Mouse (Mus musculus) stomach, postnatal 0 days (tissue): ENCODE measurements around the gene Ovol2. TPM values are rescaled to one million over a fixed set of nuclear protein-coding genes. Genes with fewer than 3 reads are reported as not detected.

Experiments used
- ATAC-seq: fragments of 200-750 bp; cut with Nextera tagmentation; 2 replicates; pipeline ENCODE4 v1.8.0; 2017; ENCODE audit not compliant: low FRiP score, low TSS enrichment
- DNase-seq: peaks from one replicate; pipeline ENCODE4 v3.0.0-alpha.2; 2016; ENCODE audit warnings: low spot score
- H3K27ac ChIP-seq: fragments of 300-500 bp; sonication (generic); replicated peaks from 2 replicates; pipeline ENCODE4 v1.5.1; 2014; ENCODE audit warnings: mild to moderate bottlenecking, control low read depth
- H3K27me3 ChIP-seq: fragments of 300-500 bp; sonication (generic); 2 replicates; pipeline ENCODE4 v1.6.1; 2014; ENCODE audit warnings: low read length; ENCODE audit not compliant: control insufficient read depth, insufficient read depth
- H3K36me3 ChIP-seq: fragments of 300-500 bp; sonication (generic); 2 replicates; pipeline ENCODE4 v1.6.1; 2014; ENCODE audit warnings: low read length, mixed read lengths; ENCODE audit not compliant: control insufficient read depth, insufficient read depth
- H3K4me1 ChIP-seq: fragments of 300-500 bp; sonication (generic); replicated peaks from 2 replicates; pipeline ENCODE4 v1.6.1; 2014; ENCODE audit warnings: antibody characterized with exemption; ENCODE audit not compliant: control insufficient read depth, insufficient read depth
- H3K4me2 ChIP-seq: fragments of 300-500 bp; sonication (generic); replicated peaks from 2 replicates; pipeline ENCODE4 v1.6.1; 2014; ENCODE audit warnings: low read depth, mild to moderate bottlenecking, control low read depth, moderate library complexity
- H3K4me3 ChIP-seq: fragments of 300-500 bp; sonication (generic); 2 replicates; pipeline ENCODE4 v1.5.1; 2014; ENCODE audit warnings: low read depth, low read length, control low read depth
- H3K9ac ChIP-seq: fragments of 300-500 bp; sonication (generic); 2 replicates; pipeline ENCODE4 v1.6.1; 2014; ENCODE audit warnings: mild to moderate bottlenecking, low read length, control low read depth, mixed read lengths
- H3K9me3 ChIP-seq: fragments of 300-500 bp; sonication (generic); 2 replicates; pipeline ENCODE4 v1.6.1; 2016; ENCODE audit warnings: low read length; ENCODE audit not compliant: control insufficient read depth
- CTCF ChIP-seq: IDR thresholded peaks from 2 replicates; pipeline ENCODE4 v1.5.1; 2016; ENCODE audit warnings: antibody characterized with exemption, low read depth, mild to moderate bottlenecking, moderate library complexity
- EP300 ChIP-seq: optimal IDR thresholded peaks from 2 replicates; pipeline ENCODE3; 2016; ENCODE audit warnings: antibody characterized with exemption
- WGBS: fragments of 180-500 bp; shearing (Covaris S2); extraction: QIAGEN DNeasy Blood & Tissue Kit; methylation state at CpG from one replicate; pipeline ENCODE4 v1.1.7; 2014; 5-methylcytosine and 5-hydroxymethylcytosine counted together
- polyA plus RNA-seq: library from polyadenylated mRNA; unstranded; fragments of >200 nt; fragmentation: Nextera tagmentation; extraction: Ambion mirVana; gene quantifications from 2 replicates; pipeline ENCODE4 v1.2.1, GENCODE M21; 2015

Ovol2 gene
- polyA plus RNA-seq, 1 experiment from 2014 or later = 9.8 TPM

- Histone ChIP-seq H3K9ac (peak overlapping the region; percentile 96; the same call in 1 of the 2 replicates), H3K27ac (0 out of 2 replicates have a peak overlapping the region, but pooled peaks have one; percentile 6), H3K27me3 (no peaks in the 10 kb centered on the region), H3K4me2 (peak overlapping the region; percentile 82), H3K4me1 (peaks cover 4% of the 10 kb centered on the region; the same call in 1 of the 2 replicates), H3K9me3 (no peaks in the 10 kb centered on the region), H3K4me3 (peak overlapping the region; percentile 84), H3K36me3 (no peaks in the 10 kb centered on the region)
- ATAC-seq = no peak
- WGBS = 14% methylated on average over 6 of the region's 6 CpGs
- TF ChIP-seq EP300 = no peak
- TF ChIP-seq CTCF = no peak
- no peak for DNase-seq
Measured at GRCm38 (mm10) chr2:144268446-144269305, 63.3 kb downstream of the Ovol2 start.

DNA sequence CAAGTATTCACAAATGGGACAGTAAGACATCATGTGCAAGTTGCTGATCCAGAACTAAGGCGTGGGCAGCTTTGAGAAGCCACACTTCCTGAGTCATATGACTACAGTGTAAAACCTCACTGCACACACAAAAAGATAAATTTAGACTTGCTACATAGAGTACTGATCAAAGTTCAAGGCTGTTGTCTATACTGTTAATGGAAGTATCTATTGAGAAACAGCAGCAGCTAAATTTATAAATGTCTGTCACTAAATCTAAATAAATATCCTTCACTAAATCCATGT is 64.3 kb downstream of the Ovol2 start:
- H3K27ac ChIP-seq = no peak overlapping the region
- no peaks in the 10 kb centered on the region for H3K36me3 ChIP-seq
- H3K4me1 ChIP-seq = peaks cover 4% of the 10 kb centered on the region; the same call in 1 of the 2 replicates
- no peaks in the 10 kb centered on the region for H3K27me3 ChIP-seq
- peak overlapping the region; percentile 82 for H3K4me2 ChIP-seq
- no peak for TF ChIP-seq EP300
- no peak for TF ChIP-seq CTCF
- no peak overlapping the region for H3K4me3 ChIP-seq
- no peak overlapping the region for H3K9ac ChIP-seq
- ATAC-seq (no peak), DNase-seq (no peak)
- no peaks in the 10 kb centered on the region for H3K9me3 ChIP-seq
- WGBS = 27% methylated on average over 1 of the region's 1 CpGs

DNA sequence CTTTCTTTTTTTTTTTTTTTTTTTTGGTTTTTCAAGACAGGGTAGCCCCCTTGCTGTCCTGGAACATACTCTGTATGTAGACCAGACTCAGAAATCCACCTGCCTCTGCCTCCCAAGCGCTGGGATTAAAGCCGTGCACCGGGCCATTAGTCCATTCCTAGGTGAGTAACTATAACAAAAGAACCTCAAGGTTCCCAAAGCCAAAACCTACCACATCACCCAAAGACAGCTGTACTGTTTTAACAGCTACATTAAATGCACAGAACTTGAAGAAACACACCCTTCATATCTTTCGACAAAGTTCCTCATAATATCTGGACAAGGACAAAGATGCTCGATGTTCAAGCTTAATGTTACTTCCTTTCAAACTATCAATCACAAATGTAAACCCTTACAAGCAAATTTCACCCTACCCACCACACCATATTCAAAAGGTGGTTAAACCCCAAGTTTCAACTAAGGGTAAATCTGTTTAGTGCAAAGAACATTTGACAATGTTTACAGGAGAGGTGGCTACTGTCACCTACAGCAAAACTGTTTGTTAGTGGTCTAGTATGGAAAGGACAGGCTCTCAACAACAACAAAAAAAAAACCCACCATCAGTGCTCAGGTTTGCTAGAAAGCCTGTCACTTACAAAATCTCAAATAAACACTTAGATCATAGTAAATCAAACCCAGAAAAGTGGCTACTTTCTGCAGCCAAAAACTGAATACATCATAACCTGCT is 64.8 kb downstream of the Ovol2 start:
- Histone ChIP-seq H3K27ac (no peak overlapping the region), H3K4me1 (peaks cover 4% of the 10 kb centered on the region; the same call in 1 of the 2 replicates), H3K9me3 (no peaks in the 10 kb centered on the region), H3K27me3 (no peaks in the 10 kb centered on the region), H3K36me3 (no peaks in the 10 kb centered on the region), H3K4me2 (peak overlapping the region; percentile 82; the same call in 1 of the 2 replicates), H3K9ac (no peak overlapping the region), H3K4me3 (no peak overlapping the region)
- DNase-seq (no peak), ATAC-seq (no peak)
- 47% methylated on average over 5 of the region's 5 CpGs for WGBS
- TF ChIP-seq EP300 = no peak
- no peak for TF ChIP-seq CTCF

- no peak overlapping the region for H3K4me2 ChIP-seq
- WGBS = 31% methylated on average over 4 of the region's 4 CpGs
- no peak overlapping the region for H3K9ac ChIP-seq
- H3K27ac ChIP-seq = 0 out of 2 replicates have a peak overlapping the region, but pooled peaks have one; percentile 9
- no peaks in the 10 kb centered on the region for H3K36me3 ChIP-seq
- ATAC-seq (no peak), DNase-seq (no peak)
- H3K27me3 ChIP-seq = no peaks in the 10 kb centered on the region
- H3K4me3 ChIP-seq = no peak overlapping the region
- TF ChIP-seq CTCF (no peak), EP300 (no peak)
- H3K9me3 ChIP-seq = no peaks in the 10 kb centered on the region
- H3K4me1 ChIP-seq = peaks cover 4% of the 10 kb centered on the region; the same call in 1 of the 2 replicates
Measured at GRCm38 (mm10) chr2:144265916-144266683, 65.8 kb downstream of the Ovol2 start.

- no peak overlapping the region for H3K9ac ChIP-seq
- H3K4me3 ChIP-seq = no peak overlapping the region
- H3K36me3 ChIP-seq = 0 out of 2 replicates have a peak, but pooled peaks cover 2% of the 10 kb centered on the region
- H3K9me3 ChIP-seq = no peaks in the 10 kb centered on the region
- no peak for TF ChIP-seq CTCF
- TF ChIP-seq EP300 = no peak
- 56% methylated on average over 3 of the region's 3 CpGs for WGBS
- peaks cover 4% of the 10 kb centered on the region; the same call in 1 of the 2 replicates for H3K4me1 ChIP-seq
- H3K27ac ChIP-seq = no peak overlapping the region
- no peak overlapping the region for H3K4me2 ChIP-seq
- H3K27me3 ChIP-seq = no peaks in the 10 kb centered on the region
- ATAC-seq = no peak
- no peak for DNase-seq
Measured at GRCm38 (mm10) chr2:144265120-144265488, 66.8 kb downstream of the Ovol2 start.
